Mouse (Mus musculus) small intestine, adult 2 months (tissue): ENCODE results near the gene Clcnkb.

ENCODE experiments used
- CTCF ChIP-seq: fragments of 200-500 bp; IDR thresholded peaks from 2 replicates; pipeline ENCODE4 v1.5.1; 2012; ENCODE audit warnings: low read depth, mild to moderate bottlenecking, control low read depth, inconsistent platforms, low read length, moderate library complexity, mixed read lengths; ENCODE audit not compliant: insufficient replicate concordance, insufficient read length; ENCODE audit errors: extremely low read depth
- POLR2A ChIP-seq: fragments of 200-500 bp; IDR thresholded peaks from 2 replicates; pipeline ENCODE4 v1.6.1; 2012; ENCODE audit warnings: low read depth, mild to moderate bottlenecking, control low read depth, inconsistent platforms, low read length, moderate library complexity

- TF ChIP-seq CTCF (no peak), POLR2A (no peak)
Observed at GRCm38 (mm10) chr4:141432666-141433065, 16.9 kb upstream of the Clcnkb start.
